Mouse (Mus musculus) induced T-regulatory cell, adult 2 months (primary cell): ENCODE measurements around the gene Alpl.

Source experiments
- DNase-seq: peaks from one replicate; pipeline ENCODE4 v3.0.0-alpha.2; 2012; ENCODE audit warnings: low read depth

Gene Alpl

DNA sequence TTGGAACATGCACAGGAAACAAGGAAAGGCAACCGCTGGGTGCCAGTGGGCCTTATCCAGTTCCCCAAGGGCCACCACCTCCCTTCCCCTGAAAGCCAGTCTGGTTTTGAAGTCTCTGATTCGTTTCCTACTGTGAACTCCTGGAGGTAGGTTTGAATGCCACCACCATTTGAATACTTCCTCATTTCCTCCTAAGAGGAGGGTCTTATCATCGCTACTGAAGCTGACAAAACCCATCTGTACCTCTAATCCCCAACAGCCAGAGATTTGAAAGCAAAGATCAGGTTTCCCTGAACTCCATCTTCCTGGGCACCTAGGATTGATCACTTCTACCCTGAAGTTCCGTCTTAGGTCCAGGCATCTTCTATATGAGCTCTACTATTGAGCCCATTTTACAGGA lies 854 bp upstream of the Alpl start:
- DNase-seq, result no peak

DNA sequence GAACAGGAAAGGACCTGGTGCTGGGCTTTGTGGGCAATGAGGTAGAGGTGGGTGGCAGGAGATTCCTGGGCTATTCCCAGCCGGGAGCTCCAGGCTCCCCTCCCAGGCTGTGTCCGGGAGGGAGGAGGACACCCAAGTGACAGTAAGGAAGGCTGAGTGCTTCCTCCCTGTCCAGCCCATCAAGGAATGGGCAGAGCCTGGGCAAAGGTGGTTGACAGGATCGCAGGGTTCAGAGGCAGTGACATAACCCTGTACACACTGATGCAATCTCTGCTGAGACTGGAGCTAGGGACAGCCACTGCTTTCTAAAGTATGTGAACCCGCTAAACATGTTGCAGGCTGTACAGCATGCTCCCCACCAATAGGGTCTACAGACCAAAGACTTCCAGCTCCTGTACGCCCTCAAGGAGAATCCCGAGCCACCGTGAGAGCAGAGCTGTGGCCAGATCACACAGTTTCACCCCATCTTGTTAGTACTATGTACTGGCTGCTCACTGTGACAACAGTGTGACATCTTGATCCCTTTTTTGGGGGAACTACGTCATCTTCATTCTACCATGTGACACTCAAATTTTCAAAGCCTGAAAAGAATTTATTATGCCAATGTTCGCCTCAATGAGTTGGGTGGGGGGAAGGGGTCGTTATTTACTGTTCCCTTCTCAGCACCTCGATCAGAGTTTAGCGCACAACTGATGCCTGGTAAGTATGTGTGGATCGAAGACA lies 1.8 kb downstream of the Alpl start:
- no peak for DNase-seq

DNA sequence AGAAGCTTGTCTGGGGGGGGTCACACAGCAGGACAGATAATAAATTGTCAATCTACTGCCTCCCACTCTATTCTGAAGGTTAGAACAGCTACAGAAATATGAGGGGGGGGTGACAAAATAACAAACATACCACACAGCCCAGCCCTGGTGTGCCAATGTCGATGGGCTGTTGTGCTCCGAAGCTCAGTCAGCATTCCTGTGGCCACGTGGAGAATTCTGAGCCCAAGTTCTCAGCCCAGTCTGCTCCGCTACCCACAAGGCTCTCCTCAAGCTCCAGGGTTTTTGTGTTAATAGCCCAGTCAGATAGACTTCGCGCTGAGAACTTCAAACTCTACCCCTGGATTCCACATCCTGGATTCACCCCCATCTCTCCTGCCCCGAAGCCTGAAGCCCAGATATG lies 2.6 kb downstream of the Alpl start:
- DNase-seq, result no peak

DNA sequence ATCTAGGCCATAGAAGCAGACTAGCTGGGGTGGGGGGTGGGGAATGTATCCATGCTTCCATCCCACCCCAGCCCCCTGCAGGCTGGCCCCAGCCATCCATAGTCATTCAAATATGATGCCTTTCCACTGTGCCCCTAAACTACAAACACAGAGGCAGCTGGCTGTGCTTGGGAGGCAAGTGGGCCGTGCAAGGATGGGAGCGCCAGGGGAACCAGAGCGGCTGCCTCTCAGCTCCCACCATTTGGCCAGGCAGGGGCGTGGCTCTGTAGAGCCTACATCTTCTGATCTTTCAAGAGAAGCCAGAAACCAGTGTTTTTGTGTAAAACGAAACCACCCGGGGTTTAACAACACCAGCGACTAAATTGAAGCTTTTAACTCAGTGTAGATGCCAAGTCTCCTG lies 4.7 kb downstream of the Alpl start:
- no peak for DNase-seq

DNA sequence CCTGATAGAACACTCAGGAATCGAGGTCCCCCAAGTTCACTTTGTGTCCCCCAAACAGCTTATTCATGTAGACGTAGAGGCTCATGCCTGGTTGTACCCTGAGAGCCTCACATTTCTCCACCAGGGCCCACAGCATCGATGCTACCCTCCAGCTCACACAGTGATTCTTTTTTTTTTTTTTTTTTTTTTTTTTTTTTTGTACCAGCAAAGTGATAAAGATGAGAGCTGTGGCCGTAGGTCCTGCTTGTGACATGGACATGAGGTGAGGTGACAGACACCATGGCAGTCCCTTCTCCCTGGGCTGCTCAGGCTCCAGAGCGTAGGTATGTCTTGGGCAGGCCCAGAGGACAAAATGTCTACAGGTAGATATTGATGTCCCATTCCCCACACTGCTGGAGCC lies 5.2 kb downstream of the Alpl start:
- no peak for DNase-seq

DNA sequence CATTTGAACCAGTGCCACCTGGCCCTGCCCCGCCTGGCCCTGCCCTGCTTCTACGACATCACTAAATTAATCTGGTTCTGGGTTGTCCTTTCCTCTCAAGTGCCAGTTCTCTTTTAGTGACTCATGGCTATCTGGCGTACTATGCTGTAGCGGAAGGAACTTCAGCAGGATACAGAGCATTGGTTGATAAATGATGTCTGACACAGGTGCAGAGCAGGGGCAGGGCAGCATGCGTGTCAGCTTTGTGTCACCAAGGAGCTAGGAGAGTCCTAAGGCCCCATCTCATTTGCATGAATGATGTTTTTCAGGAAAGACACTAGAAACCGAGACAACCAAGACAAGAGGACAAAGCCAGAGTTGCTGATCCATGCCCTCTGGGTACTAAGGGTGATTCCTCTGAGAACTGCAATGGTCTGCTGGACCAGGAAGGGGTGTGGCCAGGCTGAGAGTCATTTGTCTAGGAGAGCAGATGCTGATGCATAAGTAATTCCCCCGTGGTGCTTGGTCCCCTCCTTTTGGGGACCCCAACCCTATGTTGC lies 7.6 kb downstream of the Alpl start:
- no peak for DNase-seq

DNA sequence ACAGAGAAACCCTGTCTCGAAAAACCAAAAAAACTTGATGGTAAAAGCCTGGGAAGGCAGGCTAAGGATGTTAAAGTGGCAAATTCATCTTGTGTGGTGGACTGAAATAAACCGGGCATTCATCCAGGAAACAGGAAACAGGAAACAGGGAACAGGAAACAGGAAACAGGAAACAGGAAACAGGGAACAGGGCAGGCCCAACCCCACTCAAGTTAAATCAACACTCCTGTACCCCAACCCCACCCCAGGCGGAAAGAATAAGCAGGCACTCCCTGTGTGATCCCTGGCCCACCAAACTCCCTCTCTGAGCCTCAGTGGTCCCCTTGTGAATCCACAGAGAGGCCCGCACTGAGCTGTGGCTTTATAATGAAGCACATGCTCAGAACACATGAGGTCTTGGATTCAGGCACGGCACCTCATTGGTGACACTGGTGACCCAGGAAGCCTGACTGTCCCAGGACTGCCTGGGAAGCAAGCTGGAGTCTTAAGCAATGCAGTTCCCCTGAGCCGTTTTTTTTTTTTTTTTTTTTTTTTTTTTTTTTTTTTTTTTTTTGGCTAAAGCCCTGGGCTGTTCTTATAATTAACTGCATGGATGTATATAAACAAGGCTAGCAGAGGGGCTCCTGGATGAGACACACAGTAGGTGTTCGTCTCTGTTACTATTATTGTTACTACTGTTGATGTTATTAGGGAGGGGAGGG lies 8.4 kb downstream of the Alpl start:
- DNase-seq, result no peak

DNA sequence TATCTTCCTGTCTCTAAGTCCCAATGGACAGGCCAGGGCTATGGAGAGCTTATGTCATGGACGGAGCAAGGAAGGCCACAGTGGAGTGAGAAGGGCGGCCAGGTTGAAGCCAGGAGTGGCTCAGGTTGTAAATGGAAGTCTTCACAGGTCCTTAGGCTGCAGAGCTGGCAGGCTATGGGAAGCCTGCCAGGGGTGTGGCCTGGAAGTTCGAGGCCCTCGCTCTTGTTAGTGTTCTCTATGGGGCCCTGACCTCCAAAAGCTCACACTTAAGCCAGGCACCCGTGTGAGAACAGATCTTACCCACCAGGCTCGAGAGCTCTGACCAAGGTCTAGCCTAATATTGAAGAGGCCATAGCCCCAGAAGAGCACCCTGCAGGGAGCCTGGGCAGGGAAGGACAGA lies 9.7 kb downstream of the Alpl start:
- DNase-seq, result no peak

DNA sequence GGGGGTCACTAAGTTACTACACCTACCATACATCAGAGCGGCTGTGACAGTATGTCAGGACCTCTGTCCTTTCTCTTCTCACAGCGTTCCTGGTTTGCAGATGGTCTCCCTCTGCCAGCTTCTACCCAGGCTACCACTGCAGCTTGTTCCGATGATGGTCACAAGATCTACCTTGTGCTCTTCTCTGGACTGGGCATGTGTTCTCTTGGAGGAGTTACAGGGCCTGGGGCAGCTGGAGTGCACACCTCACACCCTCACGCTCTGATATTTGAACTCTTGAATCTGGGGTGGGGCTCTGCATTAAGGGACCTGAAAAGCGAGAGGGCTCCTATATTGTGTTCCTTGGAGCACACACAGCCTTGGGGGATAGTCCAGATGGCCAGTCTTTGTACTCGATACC lies 10.9 kb downstream of the Alpl start:
- DNase-seq, result no peak

DNA sequence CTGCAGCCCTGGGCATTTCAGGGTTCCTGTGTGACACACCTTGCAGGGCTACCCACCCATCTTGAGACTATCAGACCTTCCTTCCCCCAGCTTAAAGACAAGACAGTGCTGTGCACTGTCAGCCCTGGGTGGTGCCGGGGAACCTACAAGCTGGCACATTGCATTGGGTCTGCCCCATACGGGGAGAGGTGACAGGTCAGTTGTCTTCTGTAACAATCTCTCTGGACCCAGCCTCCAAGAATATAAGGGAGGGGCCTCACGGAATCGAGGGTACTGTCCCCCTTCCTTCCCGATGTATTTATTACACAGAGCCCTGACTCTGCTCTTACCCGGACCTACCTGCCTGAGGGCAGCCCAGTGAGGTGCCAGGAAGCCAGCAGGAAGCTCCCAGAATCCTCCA lies 11.4 kb downstream of the Alpl start:
- DNase-seq, result no peak

DNA sequence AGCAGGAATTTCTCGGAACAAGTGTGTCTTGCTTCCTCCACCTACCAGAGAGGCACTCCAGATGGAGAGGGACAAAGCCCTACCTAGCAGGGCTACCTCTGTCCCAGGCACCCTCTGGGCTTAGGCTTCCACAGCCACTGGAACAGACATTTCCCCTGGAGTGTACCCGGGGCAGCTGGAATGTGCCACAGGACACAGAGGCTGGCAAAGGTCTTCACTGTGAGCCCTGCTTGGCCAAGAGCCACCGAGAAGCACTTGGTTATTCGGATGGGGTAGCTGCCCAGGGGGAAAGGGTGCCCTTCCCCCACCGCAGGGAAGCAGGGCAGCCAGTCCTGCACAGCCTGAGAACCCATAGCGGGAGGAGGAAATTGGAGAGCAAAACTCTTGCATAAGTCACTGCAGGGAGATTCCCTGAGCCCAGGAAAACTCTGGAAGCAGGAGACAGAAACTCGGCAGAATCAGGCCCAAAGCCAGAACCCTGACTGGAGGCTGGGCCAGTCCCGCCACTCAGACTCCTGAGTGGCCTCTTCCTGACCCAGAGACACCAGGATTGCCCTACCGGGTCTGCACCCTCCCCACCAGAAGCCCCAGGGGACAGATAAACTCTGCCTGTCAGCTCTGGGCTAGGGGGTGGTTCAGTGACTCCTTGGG lies 12.5 kb downstream of the Alpl start:
- no peak for DNase-seq

DNA sequence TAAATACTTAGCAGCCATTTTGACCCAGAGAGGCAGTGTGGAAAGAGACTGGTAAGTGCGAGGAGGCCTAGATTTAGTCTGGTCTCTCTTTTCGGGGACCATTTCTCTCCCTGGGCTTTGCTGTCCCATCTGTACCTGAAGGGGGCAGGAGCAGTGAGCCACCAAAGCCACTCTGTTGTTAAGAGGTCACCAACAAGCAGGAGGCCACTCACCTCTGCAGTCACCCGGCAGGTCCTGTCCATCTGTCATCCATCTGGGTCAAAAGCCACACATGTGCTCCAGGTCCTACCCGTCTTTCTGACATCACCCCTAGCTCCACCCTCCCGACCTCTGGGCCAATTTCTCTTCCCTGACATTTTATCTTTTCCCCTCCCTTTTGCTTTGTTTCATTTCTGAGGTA lies 14.2 kb downstream of the Alpl start:
- no peak for DNase-seq

DNA sequence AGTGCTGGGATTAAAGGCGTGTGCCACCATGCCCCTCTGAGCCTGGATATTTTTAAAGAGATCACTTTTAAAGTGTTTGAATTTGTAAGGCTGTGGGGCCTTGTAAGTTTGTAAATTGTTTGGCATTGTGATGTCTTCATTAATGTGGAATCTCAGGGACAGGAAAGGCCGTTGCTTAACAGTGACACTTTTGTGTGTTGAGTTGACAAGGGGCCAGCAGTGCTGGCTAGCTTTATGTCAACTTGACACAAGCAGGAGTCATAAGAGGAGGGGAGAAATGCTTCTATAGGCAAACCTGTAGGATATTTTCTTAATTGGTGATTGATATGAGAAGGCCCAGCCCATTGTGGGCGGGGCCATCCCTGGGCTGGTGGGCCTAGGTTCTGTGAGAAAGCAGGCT lies 15.2 kb downstream of the Alpl start:
- DNase-seq, result no peak

DNA sequence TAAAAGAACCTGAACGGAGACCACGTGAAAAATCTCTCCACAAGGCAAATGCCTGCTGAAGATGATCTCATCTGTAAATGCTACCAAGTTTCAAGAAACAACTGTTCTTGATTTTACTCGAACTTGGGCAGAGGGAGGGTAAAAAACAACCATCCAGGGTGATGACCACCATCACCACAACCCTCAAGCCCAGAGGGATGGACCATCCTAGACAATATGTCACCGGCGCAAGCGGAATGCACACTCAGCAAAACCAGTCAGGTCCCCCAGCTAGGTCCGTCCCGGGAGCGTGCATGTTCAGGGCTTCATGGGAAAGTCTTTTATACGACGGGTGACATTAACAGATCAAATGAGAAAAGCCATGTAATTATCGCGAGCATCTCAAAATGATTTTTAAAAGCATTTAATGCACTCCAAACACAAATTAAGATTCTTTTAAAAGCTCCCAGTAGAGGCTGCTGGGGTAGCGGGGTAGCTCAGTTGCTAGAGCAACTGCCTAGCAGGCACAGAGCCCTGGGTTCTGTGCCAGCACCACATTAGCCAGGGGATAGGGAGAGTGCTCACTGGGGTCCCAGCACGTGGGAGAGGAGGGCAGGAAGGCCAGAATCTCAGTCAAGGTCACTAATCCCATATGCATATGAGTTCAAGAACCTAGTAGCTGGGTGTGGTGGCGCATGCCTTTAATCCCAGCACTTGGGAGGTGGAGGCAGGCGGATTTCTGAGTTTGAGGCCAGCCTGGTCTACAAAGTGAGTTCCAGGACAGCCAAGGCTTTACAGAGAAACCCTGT lies 17.6 kb downstream of the Alpl start:
- DNase-seq, result no peak

DNA sequence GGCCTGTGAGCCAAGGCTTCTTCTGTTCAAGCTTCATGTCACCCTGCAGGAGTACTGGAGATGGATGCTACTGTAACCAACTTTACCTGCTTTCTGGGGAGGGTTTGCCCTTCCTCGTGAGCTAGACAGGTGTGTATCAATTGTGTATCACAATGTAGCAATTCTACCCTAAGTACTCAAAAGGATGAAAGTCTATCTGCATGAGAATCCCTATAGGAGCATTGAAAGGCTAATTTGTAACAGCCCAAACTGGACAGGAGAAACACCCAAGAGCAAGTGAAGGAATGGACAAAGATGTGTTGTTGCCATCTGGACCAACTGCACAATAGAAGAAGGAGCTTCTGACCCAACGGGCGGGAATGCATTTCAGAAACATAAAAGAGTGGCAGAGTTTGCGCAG lies 18.3 kb downstream of the Alpl start:
- no peak for DNase-seq

DNA sequence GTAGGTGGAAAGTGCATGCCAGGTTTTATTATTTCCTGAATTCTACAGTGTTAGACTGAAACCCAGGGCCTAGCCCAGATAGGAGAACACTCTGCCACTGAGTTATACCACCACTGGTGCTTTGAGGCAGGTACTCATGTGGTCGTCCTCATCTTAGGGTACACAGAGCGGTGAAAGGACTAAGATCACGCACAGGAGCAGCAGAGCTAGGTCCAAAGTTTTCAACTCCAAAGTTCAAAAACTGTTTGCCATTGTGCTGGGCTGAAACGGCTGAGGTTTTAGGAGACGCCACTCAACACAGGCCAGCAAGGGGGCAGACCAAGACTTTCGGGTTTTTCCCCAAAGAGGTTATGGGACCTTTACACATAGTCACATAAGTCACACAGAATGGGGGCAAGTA lies 21.7 kb downstream of the Alpl start:
- no peak for DNase-seq

DNA sequence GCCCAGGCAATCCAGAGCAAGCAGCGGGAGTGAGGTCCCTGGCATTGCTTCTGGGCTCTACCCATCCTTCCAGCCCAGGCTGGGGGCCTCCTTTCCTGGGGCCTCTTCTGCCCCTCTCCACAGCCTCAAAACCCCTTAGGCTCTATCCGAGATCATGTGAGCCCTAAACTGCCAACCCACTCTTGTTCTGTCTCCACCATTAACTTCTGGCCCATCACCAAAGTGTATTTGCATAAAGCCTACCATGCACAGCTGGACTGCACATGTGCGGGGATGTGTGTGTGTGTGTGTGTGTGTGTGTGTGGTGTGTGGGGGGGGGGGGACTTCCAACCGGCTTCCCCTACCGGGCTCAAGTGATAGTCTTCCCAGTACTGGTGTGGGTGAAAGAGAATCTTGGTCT lies 22.2 kb downstream of the Alpl start:
- no peak for DNase-seq

DNA sequence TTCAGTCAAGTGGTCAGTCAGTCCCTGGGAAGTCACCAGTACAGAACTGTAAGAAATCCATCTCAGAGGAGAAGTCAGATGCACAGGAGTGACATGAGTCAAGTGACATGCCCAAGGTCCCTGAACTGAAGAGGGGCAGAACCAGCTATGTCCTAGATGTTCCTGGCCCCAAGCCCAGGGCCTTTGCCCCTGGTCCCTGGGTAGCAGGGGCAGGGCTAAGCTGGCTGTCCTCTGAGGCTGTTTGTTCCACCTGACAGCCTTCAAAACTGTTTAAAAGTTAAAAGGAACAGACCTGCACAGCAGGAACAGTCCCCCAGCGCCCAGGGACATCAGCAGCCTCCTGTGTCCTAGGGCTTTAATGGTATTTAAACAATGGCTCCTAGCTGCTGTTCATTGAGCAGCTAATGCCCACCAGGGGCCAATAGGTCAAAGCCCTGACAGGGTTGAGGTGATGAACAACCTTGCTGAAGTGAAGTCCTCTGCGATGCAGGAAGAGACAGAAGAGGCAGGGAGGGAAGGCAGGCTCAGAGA lies 22.8 kb downstream of the Alpl start:
- DNase-seq, result no peak

DNA sequence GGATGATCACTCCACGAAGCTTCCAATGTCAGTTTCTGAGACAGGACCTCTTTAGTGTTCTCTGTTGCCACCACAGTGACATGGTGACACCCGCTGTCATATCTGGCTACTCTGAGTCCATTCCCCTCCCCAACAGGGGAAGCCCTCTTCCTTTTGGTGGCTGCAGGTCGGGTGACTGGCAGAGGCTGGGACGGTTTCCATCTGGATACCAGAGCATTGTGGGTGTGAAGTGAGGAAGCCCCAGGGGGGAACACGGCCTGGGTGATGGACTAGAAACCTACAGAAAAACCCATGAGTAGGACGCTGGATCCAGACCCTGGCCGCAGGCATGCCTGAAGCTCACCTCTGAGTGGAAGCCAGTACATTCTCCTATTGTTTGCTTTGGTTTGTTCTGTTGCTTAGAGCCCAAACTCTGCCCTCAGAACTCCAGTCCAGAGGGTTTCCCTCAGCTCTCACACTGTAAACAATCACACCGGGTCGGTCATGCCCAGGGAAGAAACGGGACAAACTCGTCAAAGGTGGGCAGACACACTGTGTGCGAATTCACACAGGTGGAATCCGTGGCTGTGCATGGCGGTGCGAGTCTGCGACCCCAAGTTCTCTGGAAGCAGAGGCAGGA lies 23.6 kb downstream of the Alpl start:
- DNase-seq, result no peak

DNA sequence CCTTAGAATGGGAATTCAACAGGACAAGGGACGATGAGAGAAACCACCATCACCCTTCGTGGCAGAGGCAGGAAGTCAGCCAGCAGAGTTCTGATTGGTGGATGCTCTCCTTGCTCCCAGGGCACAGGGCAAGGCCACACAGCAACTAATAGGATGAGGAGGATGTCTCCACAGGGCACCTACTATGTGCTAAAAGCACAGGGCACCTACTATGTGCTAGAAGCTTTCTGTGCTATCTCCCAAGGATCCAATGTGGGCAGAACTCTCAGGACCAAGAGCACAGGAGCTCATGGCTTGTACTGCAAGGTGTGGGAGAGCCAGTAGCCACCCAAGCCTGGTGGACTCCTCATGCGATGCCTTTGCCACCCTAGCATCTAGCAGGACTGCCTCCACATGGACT lies 24.4 kb downstream of the Alpl start:
- DNase-seq, result no peak

DNA sequence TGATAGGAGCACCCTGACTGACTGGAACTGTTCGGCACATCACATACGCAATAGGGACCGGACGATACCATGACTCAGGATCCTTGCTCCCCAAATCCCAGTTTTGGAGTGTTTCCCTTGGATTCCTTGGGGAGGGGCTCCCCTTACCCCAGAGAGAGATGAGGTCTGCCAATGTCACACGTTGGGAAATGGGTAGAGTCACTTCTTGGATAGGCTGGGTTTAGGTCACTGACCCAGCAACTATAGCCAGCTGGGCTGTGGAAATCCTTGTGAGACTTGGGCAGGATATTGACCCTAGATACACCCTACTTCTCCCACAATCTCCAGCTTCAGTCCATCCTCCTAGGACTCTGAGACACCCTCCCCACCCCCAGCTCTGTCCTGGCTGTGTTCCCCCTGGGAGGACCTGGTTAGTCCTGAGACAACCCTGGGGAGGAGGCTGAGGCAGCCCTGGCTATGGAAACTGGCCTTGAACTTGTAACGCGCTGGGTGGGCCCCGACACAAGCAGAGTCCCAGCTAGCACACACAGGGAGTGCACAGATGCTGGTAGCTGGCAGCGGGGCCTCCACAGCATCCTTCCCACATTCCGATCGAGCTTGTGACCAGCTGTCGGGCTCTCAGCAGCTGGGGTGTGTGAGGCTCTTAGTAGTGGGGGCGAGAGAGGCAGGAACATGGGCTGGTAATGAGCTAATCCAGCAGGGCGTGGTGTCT lies 25.1 kb downstream of the Alpl start:
- DNase-seq, result no peak
